Mouse (Mus musculus) liver, embryonic 15.5 days (tissue): ENCODE measurements around the gene Ctxn1. TPM values are rescaled to one million over a fixed set of nuclear protein-coding genes. Genes with fewer than 3 reads are reported as not detected.
A peak's percentile ranks its signal among the peaks of the same experiment; 100 is the strongest.

Experiments used
- ATAC-seq: fragments of 200-750 bp; cut with Nextera tagmentation; 2 replicates; pipeline ENCODE4 v1.8.0; 2017; ENCODE audit warnings: moderate number of reproducible peaks, mild to moderate bottlenecking, moderate library complexity; ENCODE audit not compliant: insufficient read depth
- H3K27ac ChIP-seq: fragments of 300-500 bp; sonication (generic); replicated peaks from 2 replicates; pipeline ENCODE4 v1.5.1; 2015; ENCODE audit warnings: mild to moderate bottlenecking, inconsistent platforms
- H3K27me3 ChIP-seq: fragments of 300-500 bp; sonication (generic); 2 replicates; pipeline ENCODE4 v1.6.1; 2015; ENCODE audit warnings: mild to moderate bottlenecking, inconsistent platforms
- H3K36me3 ChIP-seq: fragments of 300-500 bp; sonication (generic); replicated peaks from 2 replicates; pipeline ENCODE4 v1.6.1; 2015; ENCODE audit warnings: moderate library complexity, mild to moderate bottlenecking, inconsistent platforms
- H3K4me1 ChIP-seq: fragments of 300-500 bp; sonication (generic); replicated peaks from 2 replicates; pipeline ENCODE4 v1.6.1; 2015; ENCODE audit warnings: inconsistent platforms
- H3K4me2 ChIP-seq: fragments of 300-500 bp; sonication (generic); 2 replicates; pipeline ENCODE4 v1.6.1; 2015; ENCODE audit warnings: moderate library complexity, mild to moderate bottlenecking, inconsistent platforms
- H3K4me3 ChIP-seq: fragments of 300-500 bp; sonication (generic); replicated peaks from 2 replicates; pipeline ENCODE4 v1.5.1; 2015; ENCODE audit warnings: mild to moderate bottlenecking, inconsistent platforms
- H3K9ac ChIP-seq: fragments of 300-500 bp; sonication (generic); 2 replicates; pipeline ENCODE4 v1.6.1; 2015; ENCODE audit warnings: moderate library complexity, mild to moderate bottlenecking, inconsistent platforms
- H3K9me3 ChIP-seq: fragments of 300-500 bp; sonication (generic); replicated peaks from 2 replicates; pipeline ENCODE4 v1.6.1; 2016; ENCODE audit warnings: inconsistent platforms
- WGBS: fragments of 180-500 bp; shearing (Covaris S2); methylation state at CpG from one replicate; pipeline ENCODE4 v1.1.7; 2015; ENCODE audit warnings: mixed read lengths; ENCODE audit not compliant: insufficient replicate concordance; 5-methylcytosine and 5-hydroxymethylcytosine counted together
- polyA plus RNA-seq: library from polyadenylated mRNA; unstranded; fragments of >200 nt; fragmentation: Nextera tagmentation; extraction: Ambion mirVana; gene quantifications from 2 replicates; pipeline ENCODE4 v1.2.1, GENCODE M21; 2015

Ctxn1 gene
- 1.9 and 2.4 TPM in 2 replicates for polyA plus RNA-seq

DNA sequence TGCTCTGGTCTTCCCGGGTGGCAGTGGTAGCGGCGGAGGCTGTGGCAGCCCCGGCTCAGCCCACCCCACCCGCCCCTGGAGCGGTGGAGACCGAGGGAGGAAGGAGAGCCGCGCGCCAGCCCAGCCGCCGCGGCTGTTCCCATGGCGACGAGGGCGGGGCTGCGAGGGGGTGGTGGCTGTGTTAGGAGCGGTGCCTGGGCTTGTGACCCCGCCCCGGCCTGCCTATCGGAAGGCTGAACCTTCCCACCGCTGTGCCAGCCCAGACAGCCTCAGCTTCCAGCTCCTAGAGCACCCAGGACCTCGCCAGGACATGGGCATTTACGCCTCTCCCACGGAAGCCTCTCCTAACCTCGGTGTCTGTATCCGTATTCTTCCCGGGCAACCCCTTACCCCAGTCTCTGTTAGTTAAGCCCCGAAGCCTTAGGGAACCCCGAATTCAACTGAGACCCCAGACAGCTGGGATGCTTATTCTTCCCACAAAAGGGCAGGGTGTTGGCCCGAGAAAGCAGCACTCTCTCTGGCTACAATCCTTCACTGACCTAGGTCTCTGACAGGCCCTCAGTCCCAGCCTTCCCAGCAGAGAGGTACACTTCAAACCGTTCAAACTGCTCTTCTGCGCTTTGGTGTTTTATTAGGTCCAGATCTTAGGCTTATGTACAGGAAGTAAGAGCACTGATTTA, at the start of gene Ctxn1:
Ctxn1 (minus strand) TSS at position 150 of the 680 bp plus-strand sequence.
- H3K4me3 ChIP-seq, result peak within 1 kb of the TSS; percentile 64
- peak; percentile 94 for ATAC-seq
- H3K4me2 ChIP-seq, result peak within 1 kb of the TSS; percentile 100
- peaks cover 70% of the 10 kb centered on the region for H3K36me3 ChIP-seq
- H3K9me3 ChIP-seq, result no peaks in the 10 kb centered on the region
- H3K4me1 ChIP-seq, result peaks cover 24% of the 10 kb centered on the region
- WGBS, result 7% methylated on average over 33 of the region's 33 CpGs
- H3K9ac ChIP-seq, result peak within 1 kb of the TSS; percentile 54
- peak within 1 kb of the TSS; percentile 29 for H3K27ac ChIP-seq
- H3K27me3 ChIP-seq, result no peaks in the 10 kb centered on the region

DNA sequence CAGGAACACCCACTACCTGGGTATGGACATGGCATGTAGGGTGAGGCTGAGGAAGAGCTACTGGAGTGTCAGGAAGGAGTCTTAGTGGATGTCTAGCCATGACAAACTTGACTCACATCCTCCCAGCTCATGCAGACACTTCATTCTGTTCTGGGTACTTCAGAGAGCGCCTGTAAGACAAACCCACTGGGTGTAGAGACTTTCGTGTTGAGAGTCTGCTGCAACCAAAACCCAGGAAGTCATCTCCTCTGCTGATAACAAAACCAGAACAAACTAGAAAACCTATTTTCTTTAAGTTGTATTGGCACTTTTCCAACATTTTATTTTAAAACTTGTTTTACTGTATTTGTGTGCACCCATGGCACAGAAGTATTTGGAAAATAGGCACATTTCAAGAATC, 46.8 kb upstream of the Ctxn1 start:
- H3K9ac ChIP-seq, result no peak overlapping the region
- no peaks in the 10 kb centered on the region for H3K27me3 ChIP-seq
- no peak for ATAC-seq
- H3K4me2 ChIP-seq, result no peak overlapping the region
- H3K36me3 ChIP-seq, result peaks cover 97% of the 10 kb centered on the region
- H3K4me3 ChIP-seq, result no peak overlapping the region
- 48% methylated on average over 2 of the region's 2 CpGs for WGBS
- H3K9me3 ChIP-seq, result no peaks in the 10 kb centered on the region
- H3K4me1 ChIP-seq, result peaks cover 20% of the 10 kb centered on the region
- H3K27ac ChIP-seq, result no peak overlapping the region

DNA sequence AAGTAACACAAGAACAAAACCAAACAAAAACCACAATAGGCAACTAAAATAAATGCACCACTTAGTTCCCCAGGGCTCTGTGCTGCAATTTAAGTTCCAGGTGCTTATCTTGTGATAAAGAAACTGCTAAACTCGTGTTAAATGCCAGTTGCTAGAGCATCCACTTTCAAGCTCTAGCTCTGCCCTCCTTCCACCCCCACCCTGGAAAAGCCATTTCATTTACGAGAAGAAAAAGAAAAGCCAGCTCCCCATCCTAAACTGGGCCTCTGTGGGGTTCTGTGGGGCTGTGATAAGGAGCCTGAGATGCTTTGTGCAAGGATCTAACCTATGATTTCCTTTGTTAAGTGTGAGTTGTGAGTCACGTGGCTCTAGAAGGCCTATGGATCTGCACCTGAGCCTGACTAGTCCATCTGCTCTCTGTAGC, 45.1 kb upstream of the Ctxn1 start:
- H3K4me2 ChIP-seq, result no peak overlapping the region
- H3K36me3 ChIP-seq, result peaks cover 96% of the 10 kb centered on the region
- no peak overlapping the region for H3K4me3 ChIP-seq
- H3K9ac ChIP-seq, result no peak overlapping the region
- no peaks in the 10 kb centered on the region for H3K27me3 ChIP-seq
- ATAC-seq, result peak; percentile 85
- H3K4me1 ChIP-seq, result peaks cover 20% of the 10 kb centered on the region
- 18% methylated on average over 3 of the region's 3 CpGs for WGBS
- 0 out of 2 replicates have a peak overlapping the region, but pooled peaks have one; percentile 1 for H3K27ac ChIP-seq
- H3K9me3 ChIP-seq, result no peaks in the 10 kb centered on the region

DNA sequence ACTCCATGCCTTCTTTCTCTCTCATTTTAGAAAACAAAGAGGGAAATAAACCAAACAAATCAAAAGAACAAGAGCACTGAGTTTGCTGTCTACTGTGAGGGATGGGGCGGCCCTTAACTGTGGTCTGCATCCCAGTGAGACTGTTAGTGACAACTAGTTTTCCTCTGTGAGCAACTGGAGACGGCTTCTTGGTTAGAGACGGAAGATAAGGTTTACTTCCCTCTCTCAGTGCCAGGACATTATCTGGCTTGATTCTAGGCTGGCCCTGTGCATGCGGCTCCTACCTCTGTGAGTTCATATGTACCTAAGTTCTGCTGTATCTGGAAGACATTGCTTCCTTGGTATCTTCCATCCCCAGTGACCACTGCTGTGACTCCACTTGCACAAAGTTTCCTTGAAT, 38.7 kb upstream of the Ctxn1 start:
- Histone ChIP-seq H3K4me2 (no peak overlapping the region), H3K4me1 (no peaks in the 10 kb centered on the region), H3K27ac (no peak overlapping the region), H3K4me3 (no peak overlapping the region), H3K9me3 (no peaks in the 10 kb centered on the region), H3K27me3 (no peaks in the 10 kb centered on the region), H3K36me3 (peaks cover 96% of the 10 kb centered on the region), H3K9ac (no peak overlapping the region)
- WGBS, result 61% methylated on average over 4 of the region's 4 CpGs
- no peak for ATAC-seq

DNA sequence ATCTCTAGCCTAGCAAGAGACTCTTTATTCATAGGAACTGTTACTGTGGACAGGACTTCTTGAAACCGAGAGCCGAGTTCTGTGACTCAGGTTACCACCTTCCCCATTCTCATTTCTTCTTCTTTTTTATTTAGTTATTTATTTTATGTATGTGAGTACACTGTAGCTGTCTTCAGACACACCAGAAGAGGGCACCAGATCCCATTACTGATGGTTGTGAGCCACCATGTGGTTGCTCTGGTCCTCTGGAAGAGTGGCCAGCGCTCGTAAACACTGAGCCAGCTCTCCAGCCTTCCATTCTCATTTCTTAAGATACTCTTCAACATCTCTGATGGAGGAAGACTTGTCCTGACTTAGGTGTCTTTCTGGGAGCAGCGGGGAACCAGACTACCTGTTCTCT, 33.7 kb upstream of the Ctxn1 start:
- peaks cover 92% of the 10 kb centered on the region for H3K36me3 ChIP-seq
- H3K9me3 ChIP-seq, result no peaks in the 10 kb centered on the region
- no peaks in the 10 kb centered on the region for H3K4me1 ChIP-seq
- no peak for ATAC-seq
- H3K4me3 ChIP-seq, result no peak overlapping the region
- no peaks in the 10 kb centered on the region for H3K27me3 ChIP-seq
- 86% methylated on average over 5 of the region's 5 CpGs for WGBS
- H3K9ac ChIP-seq, result no peak overlapping the region
- H3K27ac ChIP-seq, result no peak overlapping the region
- H3K4me2 ChIP-seq, result no peak overlapping the region

DNA sequence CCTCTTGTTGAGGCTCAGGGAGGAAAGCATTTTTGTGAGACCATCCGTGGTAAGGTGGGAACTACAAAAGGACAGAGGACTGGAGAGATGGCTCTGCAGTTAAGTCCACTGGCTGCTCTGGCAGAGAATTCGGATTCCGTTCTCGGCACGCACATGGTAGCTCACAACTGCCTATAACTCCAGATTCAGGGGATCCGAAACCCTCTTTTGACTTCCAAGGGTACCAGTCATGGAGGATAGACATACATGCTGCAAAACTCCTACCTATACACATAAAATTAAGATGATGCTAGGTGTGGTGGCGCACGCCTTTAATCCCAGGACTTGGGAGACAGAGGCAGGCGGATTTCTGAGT, 17.0 kb upstream of the Ctxn1 start:
- ATAC-seq, result no peak; the same call in 1 of the 2 replicates
- WGBS, result 28% methylated on average over 9 of the region's 9 CpGs
- H3K36me3 ChIP-seq, result peaks cover 27% of the 10 kb centered on the region
- peak overlapping the region; percentile 45 for H3K27ac ChIP-seq
- H3K4me3 ChIP-seq, result peak overlapping the region; percentile 76
- H3K9me3 ChIP-seq, result no peaks in the 10 kb centered on the region
- H3K27me3 ChIP-seq, result no peaks in the 10 kb centered on the region
- H3K4me1 ChIP-seq, result peaks cover 26% of the 10 kb centered on the region
- H3K9ac ChIP-seq, result peak overlapping the region; percentile 61
- peak overlapping the region; percentile 81 for H3K4me2 ChIP-seq

DNA sequence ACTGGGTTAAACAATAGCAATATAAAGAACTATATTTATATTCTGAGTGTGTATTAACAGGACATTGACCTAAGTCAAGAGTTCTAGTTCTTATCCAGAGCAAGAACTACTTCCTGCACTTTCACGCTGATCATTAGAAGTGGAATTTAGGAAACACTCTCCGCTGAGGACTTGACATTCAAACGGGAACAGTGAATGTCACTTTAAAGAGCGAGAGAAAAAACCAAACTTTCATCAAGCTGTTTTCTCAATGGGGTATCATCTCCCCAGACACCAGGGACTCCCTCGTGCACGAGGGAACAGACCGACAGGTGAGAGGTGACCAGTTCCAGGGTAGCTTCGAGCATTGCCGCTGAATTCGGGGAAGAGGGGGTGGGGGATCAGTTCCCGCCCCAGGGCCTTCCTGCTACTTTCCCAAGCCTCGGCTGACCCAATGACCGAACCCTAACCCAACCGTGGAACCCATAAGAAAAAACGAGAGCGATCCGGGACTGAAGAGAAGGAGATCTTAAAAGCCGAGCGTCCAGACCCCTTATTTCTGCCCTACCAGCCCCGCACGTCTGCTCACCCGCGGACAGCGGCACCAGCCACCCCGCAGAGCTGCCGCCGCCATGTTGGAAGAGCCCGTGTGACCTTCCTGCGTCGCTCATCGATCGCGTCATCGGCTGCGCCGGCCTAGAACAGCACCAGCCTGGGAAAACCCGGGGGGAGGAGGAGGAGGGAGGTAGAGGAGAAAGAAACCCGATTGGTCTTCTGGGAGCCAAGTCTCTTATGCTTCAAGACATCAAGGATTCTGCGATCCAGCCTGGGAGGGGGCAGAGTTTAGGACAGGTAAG, 16.4 kb upstream of the Ctxn1 start, which contains the start of gene Timm44:
Timm44 (minus strand) TSS at position 639 of the 836 bp plus-strand sequence.
- Histone ChIP-seq H3K4me1 (peaks cover 26% of the 10 kb centered on the region), H3K27me3 (no peaks in the 10 kb centered on the region), H3K4me2 (peak within 1 kb of the TSS; percentile 81), H3K9ac (peak within 1 kb of the TSS; percentile 61), H3K4me3 (peak within 1 kb of the TSS; percentile 76), H3K9me3 (no peaks in the 10 kb centered on the region), H3K36me3 (peaks cover 31% of the 10 kb centered on the region), H3K27ac (peak within 1 kb of the TSS; percentile 45)
- ATAC-seq, result peak; percentile 95
- under 1% methylated on average over 39 of the region's 39 CpGs for WGBS

DNA sequence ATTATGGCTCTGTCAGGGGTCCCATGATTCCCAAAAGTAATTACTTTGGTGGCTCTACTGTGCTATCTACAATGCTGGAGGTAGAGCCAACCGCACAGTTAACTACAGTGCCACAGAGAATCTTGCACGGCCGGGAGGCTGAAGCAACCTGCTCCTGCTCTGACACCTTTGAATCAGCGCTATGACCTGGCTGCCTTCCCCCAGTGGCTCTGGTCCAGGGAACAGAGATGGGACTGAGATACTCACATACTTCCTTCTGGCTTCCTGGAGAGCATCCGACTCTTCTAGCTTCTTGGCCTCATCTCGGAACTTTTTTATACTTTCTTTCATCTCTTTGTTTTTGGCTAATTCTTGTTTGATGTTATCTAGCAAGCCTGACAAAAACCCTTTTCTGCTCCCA, 10.5 kb upstream of the Ctxn1 start:
- H3K36me3 ChIP-seq, result peaks cover 86% of the 10 kb centered on the region
- no peaks in the 10 kb centered on the region for H3K9me3 ChIP-seq
- 84% methylated on average over 6 of the region's 6 CpGs for WGBS
- H3K27ac ChIP-seq, result no peak overlapping the region
- H3K27me3 ChIP-seq, result no peaks in the 10 kb centered on the region
- no peak overlapping the region for H3K4me2 ChIP-seq
- no peak overlapping the region for H3K4me3 ChIP-seq
- H3K4me1 ChIP-seq, result peaks cover 16% of the 10 kb centered on the region
- no peak for ATAC-seq
- no peak overlapping the region for H3K9ac ChIP-seq

DNA sequence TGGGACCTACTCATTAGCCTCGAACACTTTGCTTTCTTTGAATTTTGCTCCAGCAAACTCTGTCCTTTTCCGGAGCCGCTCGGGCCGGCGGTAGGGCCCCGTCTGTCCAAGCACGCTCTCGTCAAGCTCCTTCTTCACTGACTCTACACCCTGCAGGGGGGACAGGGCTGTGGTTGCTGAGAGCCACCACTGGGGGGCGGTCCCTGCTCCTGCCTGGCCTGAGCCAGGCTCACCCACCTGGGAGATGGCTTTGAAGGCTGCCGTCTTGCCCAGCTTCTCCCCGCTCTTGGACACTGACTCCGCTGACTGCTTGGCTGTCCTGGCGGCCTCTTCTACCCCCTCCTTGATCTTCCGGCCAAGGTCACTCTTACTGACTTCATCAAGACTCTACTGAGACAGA, 8.6 kb upstream of the Ctxn1 start:
- Histone ChIP-seq H3K4me1 (no peaks in the 10 kb centered on the region), H3K36me3 (peaks cover 90% of the 10 kb centered on the region), H3K9me3 (no peaks in the 10 kb centered on the region), H3K4me3 (no peak overlapping the region), H3K9ac (no peak overlapping the region), H3K4me2 (no peak overlapping the region), H3K27me3 (no peaks in the 10 kb centered on the region), H3K27ac (no peak overlapping the region)
- WGBS, result 70% methylated on average over 15 of the region's 15 CpGs
- peak; percentile 36; the same call in 1 of the 2 replicates for ATAC-seq

DNA sequence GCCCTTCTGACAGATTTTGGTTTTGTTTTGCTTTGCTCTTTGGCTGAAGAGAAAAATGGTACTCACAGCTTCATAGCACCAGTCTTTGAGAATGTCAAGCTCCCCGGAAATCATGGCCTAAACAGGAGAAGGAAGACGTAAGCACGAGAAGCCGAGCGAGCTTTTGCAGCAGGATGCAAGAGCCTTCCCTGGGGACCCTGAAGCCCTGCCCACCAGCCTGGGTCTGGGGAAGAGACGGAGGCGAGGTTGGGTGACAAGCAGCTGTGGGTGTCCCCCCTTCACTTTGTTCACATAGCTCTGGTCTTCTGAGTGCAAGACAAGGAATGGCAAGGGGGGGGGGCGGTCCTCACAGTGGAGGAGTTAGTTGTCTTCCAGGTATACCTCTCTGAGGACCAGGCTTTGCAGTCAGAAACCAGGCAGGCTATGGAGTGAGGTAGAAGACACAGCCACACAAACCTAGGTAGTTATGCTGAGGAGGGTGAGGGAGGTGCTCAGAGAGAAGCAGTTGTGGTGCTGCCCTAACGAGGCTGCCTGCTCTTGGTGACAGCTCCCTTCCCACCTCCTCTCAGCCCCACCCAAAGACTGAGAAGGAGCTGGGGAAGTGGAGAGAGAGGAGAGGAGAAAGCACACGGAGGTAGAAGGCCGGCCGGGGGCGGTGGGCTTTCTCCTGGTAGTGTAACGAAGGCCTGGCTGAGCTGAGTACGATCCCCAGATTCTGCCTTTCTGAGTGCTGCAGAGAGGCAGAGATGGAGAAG, 6.3 kb upstream of the Ctxn1 start:
- H3K9ac ChIP-seq, result no peak overlapping the region
- ATAC-seq, result no peak
- H3K4me3 ChIP-seq, result no peak overlapping the region
- 86% methylated on average over 15 of the region's 15 CpGs for WGBS
- H3K4me2 ChIP-seq, result no peak overlapping the region
- no peaks in the 10 kb centered on the region for H3K27me3 ChIP-seq
- no peaks in the 10 kb centered on the region for H3K9me3 ChIP-seq
- H3K36me3 ChIP-seq, result peaks cover 97% of the 10 kb centered on the region
- no peak overlapping the region for H3K27ac ChIP-seq
- H3K4me1 ChIP-seq, result no peaks in the 10 kb centered on the region
